Mouse (Mus musculus) urinary bladder, postnatal 0 days (tissue): ENCODE data around the gene Myo9b. TPM values are rescaled to one million over a fixed set of nuclear protein-coding genes. Genes with fewer than 3 reads are reported as not detected.

Experiments used
- polyA plus RNA-seq: library from polyadenylated mRNA; unstranded; fragments of >200 nt; fragmentation: Nextera tagmentation; extraction: Ambion mirVana; gene quantifications from 2 replicates; pipeline ENCODE4 v1.2.1, GENCODE M21; 2015

The Myo9b gene
- polyA plus RNA-seq: 11.9 and 13.6 TPM in 2 replicates

GRCm38 (mm10) chr8:71272286-71273150 lies at the start of gene Myo9b, which contains the start of gene Haus8:
Gene Myo9b, plus strand, starts transcription at chr8:71272714.
Gene Haus8, minus strand, starts transcription at chr8:71272934.

GRCm38 (mm10) chr8:71366771-71367528 lies 94.4 kb downstream of the Myo9b start, which contains the start of gene Use1:
Gene Use1, plus strand, starts transcription at chr8:71366848.

GRCm38 (mm10) chr8:71371236-71371848 lies 98.8 kb downstream of the Myo9b start, which contains the start of gene Ocel1:
Gene Ocel1, plus strand, starts transcription at chr8:71371298.

GRCm38 (mm10) chr8:71381421-71381970 lies 109.0 kb downstream of the Myo9b start, which contains the start of gene Nr2f6:
Gene Nr2f6, minus strand, starts transcription at chr8:71381960.

GRCm38 (mm10) chr8:71395629-71396028 lies 123.1 kb downstream of the Myo9b start, which contains the start of gene Ushbp1:
Gene Ushbp1, minus strand, starts transcription at chr8:71395802.

GRCm38 (mm10) chr8:71396639-71397305 lies 124.3 kb downstream of the Myo9b start, which contains the start of gene Babam1:
Gene Babam1, plus strand, starts transcription at chr8:71396861.

GRCm38 (mm10) chr8:71405401-71406098 lies 133.0 kb downstream of the Myo9b start, which contains the start of gene Ankle1:
Gene Ankle1, plus strand, starts transcription at chr8:71406010.

Other genes with a start within 250 kb of the Myo9b start
- gene Haus8, start 220 bp downstream of the Myo9b start, polyA plus RNA-seq: 21.3 and 24.6 TPM in 2 replicates
- gene Use1, start 94.1 kb downstream of the Myo9b start, polyA plus RNA-seq: 89.1 and 89.4 TPM in 2 replicates
- 5.5 and 5.7 TPM in 2 replicates for gene Ocel1, start 98.6 kb downstream of the Myo9b start, polyA plus RNA-seq
- gene Nr2f6, start 109.2 kb downstream of the Myo9b start, polyA plus RNA-seq: 55.5 and 56.4 TPM in 2 replicates
- gene Ushbp1, start 123.1 kb downstream of the Myo9b start, polyA plus RNA-seq: 4.6 and 5.8 TPM in 2 replicates
- 62.9 and 66.6 TPM in 2 replicates for gene Babam1, start 124.1 kb downstream of the Myo9b start, polyA plus RNA-seq
- gene Ankle1, start 133.3 kb downstream of the Myo9b start, polyA plus RNA-seq: 4.8 and 6.5 TPM in 2 replicates
- 24.9 and 28.3 TPM in 2 replicates for gene Abhd8, start 190.9 kb downstream of the Myo9b start, polyA plus RNA-seq
- 80.4 and 81.5 TPM in 2 replicates for gene Mrpl34, start 192.2 kb downstream of the Myo9b start, polyA plus RNA-seq
- gene Dda1, start 196.5 kb downstream of the Myo9b start, polyA plus RNA-seq: 74.3 and 86.1 TPM in 2 replicates
- 1.0 and 1.1 TPM in 2 replicates for gene Ano8, start 213.2 kb downstream of the Myo9b start, polyA plus RNA-seq
- gene Gtpbp3, start 215.4 kb downstream of the Myo9b start, polyA plus RNA-seq: 9.3 and 9.9 TPM in 2 replicates
- 12.9 and 13.2 TPM in 2 replicates for gene Plvap, start 239.0 kb downstream of the Myo9b start, polyA plus RNA-seq